Mouse (Mus musculus) cerebellum, adult 11-12 months (tissue): Measurements from ENCODE around the gene Gpr119.
A peak's percentile ranks its signal among the peaks of the same experiment; 100 is the strongest.

ENCODE experiments used
- DNase-seq: peaks from one replicate; pipeline ENCODE4 v3.0.0; 2022

Gene Gpr119

DNA sequence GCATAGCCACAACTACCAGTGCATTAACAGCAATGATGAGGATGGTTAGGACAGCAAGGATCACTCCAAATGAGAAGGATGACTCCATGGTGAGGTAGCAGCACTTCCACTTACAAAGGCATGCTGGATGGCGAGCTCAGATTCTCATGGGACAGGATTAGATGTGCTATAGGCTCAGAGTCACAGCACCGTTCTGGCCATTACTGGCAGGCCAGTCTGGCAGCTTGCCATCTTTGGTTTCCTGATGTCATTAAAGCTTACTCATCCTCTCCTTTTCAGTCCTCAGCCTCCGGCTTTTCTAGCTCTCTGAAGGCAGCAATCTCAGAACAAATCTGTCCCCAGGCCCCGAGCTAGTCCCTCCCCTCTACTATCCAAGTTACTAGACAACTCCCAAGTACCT lies at the start of gene Gpr119:
Gene Gpr119 (minus strand): TSS at position 308 of the 400 bp plus-strand sequence.
- DNase-seq: no peak

- no peak for DNase-seq
These were observed 38.6 kb upstream of the Gpr119 start for GRCm38 (mm10) chrX:48712846-48713245.

DNA sequence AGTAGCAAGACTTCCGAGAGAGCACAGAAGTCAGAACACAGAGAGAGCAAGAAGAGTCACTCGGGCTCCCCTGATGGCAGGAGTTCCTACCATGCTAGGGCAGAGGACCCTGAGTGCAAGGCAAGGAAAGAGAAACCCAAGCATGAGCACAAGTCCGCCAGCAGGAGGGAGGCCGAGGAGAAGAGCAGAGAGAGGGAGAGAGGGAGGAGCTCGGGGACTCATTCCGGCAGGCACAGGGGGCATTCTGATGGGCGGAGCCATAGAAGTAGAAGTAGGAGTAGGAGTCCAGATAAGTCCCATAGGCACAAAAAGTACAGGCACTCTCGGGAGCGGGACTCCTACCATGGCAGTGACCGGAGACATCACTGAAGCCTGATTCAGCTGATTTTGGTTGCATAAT lies 35.4 kb upstream of the Gpr119 start:
- no peak for DNase-seq

- peak; percentile 93 for DNase-seq
These were observed 20.6 kb upstream of the Gpr119 start, which contains the start of gene Rbmx2 for GRCm38 (mm10) chrX:48694864-48695371. TSS of gene Rbmx2 (plus strand) at chrX:48695004.

DNA sequence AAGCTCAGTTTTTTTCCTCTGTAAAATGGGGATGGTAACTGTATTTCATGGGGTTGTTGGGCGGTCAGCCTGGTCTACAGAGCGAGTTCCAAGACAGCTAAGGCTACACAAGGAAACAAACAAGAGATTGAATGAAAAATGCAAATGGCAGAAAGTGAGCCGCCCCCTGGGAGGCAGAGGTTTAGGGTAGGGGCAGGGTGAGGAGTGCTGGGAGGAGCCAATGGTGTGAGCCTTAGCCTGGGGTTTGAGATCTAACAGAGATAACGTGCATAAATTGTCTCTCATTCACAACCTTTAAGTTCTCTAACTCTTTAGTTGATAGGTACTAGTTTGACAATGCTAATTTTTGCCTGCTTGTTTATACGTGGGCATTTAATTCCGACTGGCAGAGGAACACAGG lies 20.2 kb upstream of the Gpr119 start:
- no peak for DNase-seq

- DNase-seq: no peak
These were observed 9.6 kb upstream of the Gpr119 start for GRCm38 (mm10) chrX:48683857-48684256.

DNA sequence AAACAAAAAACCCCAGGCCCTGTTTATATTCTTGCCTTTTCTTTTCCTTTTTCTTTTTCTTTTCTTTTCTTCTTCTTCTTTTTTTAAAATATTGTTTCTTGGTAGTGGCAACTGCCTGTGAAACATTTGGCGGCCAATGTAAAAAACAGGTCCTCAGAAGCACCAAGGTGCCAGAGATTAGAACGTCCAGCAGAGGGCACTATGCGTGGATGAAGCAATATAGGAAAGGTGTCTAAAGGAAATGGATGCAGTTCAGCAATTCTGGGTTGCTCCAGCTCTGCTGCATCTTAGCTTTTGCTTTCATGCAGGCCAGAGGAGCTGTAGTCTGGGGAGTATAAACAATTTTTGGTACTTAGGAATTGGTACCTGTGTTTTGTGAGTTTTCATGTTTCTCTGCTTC lies 9.2 kb upstream of the Gpr119 start:
- no peak for DNase-seq

- no peak for DNase-seq
These were observed 2.6 kb downstream of the Gpr119 start for GRCm38 (mm10) chrX:48671714-48672113.

GRCm38 (mm10) chrX:48669588-48669987 lies 4.7 kb downstream of the Gpr119 start:
- DNase-seq: no peak

DNA sequence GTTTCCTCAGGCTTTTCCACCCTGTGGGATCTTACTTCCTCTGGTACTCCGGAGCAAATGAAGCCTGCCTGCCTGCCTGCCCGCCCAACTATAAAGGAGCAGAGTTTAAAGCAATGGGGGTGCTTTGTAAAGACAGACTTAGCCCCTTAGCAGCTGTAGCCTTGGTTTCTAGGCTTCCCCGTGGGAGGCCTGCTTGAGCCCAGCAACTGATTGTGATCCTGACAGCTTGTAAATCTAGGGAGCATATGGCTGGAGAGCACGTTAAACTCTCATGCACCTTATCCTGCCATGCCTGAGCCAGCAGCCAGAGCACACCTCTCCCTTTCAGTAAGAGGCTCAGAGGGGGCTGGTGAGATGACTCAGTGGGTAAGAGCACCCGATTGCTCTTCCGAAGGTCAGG lies 7.5 kb downstream of the Gpr119 start:
- no peak for DNase-seq

DNA sequence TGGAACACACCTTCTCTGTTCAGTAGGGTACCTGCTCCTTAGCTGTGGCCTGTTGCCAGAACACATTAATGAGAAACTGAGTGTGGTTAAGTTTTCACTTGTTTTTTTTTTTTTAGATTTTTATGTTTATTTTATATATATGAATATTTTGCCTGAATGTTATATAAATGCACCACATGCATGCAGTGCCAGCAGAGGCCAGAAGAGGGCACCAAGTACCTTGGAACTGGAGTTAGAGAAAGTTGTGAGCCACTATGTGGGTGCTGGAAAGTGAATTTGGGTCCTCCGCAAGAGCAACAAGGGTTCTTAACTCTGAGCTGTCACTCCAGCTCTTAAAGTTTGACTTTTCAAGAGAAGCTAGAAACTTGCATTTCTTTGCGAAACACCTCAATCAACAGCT lies 30.2 kb downstream of the Gpr119 start:
- DNase-seq: peak; percentile 8

- DNase-seq: no peak
These were observed 37.2 kb downstream of the Gpr119 start for GRCm38 (mm10) chrX:48637032-48637431.

GRCm38 (mm10) chrX:48624054-48624420 lies 50.2 kb downstream of the Gpr119 start:
- no peak for DNase-seq

DNA sequence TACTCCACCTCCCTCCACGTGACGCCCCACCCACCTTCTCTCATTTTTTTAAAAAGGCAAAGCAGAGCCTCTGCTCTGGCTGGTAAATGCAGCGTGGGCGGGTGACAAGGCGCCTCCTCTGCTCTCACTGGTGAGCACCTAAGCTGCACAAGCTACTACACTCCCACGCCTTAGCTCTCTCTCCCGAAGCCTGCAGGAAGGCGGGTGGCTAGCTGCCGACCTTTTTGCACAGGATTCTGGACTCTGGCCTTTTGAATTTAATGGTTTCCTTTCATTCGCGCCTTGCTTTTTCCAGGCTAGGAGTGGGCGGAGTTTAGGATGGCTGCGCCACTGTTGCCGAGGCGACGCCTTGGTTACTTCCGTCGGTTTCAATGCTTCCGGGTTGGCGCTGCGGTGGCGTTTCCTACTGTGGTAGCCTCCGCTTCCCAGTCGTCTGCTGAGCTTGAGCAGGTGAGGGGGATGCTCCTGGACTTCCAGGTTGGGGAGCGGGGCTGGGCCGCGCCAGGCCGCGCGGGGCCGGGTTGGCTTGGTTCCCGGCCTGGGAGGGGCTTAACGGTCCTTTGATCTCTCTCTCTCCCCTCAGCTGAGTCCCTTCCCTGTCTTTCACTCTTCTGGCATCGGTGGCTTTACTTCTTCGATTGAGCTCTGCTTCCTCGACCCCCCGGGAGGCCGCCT lies 50.8 kb downstream of the Gpr119 start, which contains the start of gene Slc25a14:
Gene Slc25a14 (plus strand): TSS at position 35 of the 675 bp plus-strand sequence.
- peak; percentile 84 for DNase-seq

DNA sequence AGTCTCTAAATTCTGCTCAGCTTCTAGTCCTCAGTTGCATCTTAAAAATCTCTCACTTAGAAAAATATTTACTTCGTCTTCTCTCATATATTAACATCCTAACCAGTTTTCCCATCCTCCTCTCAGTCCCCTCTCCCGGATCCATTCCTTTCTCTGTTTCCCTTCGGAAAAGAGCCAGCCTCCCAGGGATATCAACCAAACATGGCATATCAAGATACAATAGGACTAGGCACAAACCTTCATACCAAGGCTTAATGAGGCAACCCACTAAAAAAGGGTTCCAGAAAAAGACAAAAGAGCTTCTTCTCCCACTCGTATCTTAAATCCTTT lies 51.3 kb downstream of the Gpr119 start:
- DNase-seq: no peak
